Mouse (Mus musculus): Measurements from ENCODE around the gene Styk1.

GRCm38 (mm10) chr6:131339309-131339708 lies 14.1 kb downstream of the Styk1 start:
- no peak for TF ChIP-seq CTCF (IDR thresholded peaks at IDR 0.05; ENCODE audit: low read depth, low read length)
- TF ChIP-seq GATA2 (IDR thresholded peaks at IDR 0.05; ENCODE audit: borderline replicate concordance, low read depth, low read length), result no peak

Measured in G1E (cell line).